Mouse (Mus musculus) gastrocnemius, postnatal 10 days (tissue): ENCODE results near the gene Gemin4. TPM values are rescaled to one million over a fixed set of nuclear protein-coding genes. Genes with fewer than 3 reads are reported as not detected.

Experiments used
- DNase-seq: peaks from one replicate; pipeline ENCODE4 v3.0.0; 2021; ENCODE audit warnings: mixed read lengths
- long read RNA-seq, 2 experiments: library from polyadenylated mRNA; stranded (forward); transcript quantifications; one replicate each; pipeline ENCODE4 v2.0.0; 2021
- total RNA-seq, 2 experiments: library from RNA; stranded (reverse); gene quantifications; 2 replicates each; pipeline ENCODE4 v1.2.3; 2021

The Gemin4 gene
- total RNA-seq: 1 to 10 TPM; 3.0 to 5.0 TPM
- long read RNA-seq, experiment 1, transcript Gemin4-201 (2 exons, 3,540 nt): major isoform, 22 of 23 reads
- long read RNA-seq, experiment 1, partial matches to known transcripts: 0 of 23 reads
- long read RNA-seq, experiment 1, other reads (novel, unspliced or antisense): 1 of 23 reads
- long read RNA-seq, experiment 2, transcript Gemin4-201 (2 exons, 3,540 nt): major isoform, 12 of 12 reads
- long read RNA-seq, experiment 2, partial matches to known transcripts: 0 of 12 reads
- long read RNA-seq, experiment 2, other reads (novel, unspliced or antisense): 0 of 12 reads

- peak; percentile 98 for DNase-seq
These were observed at the start of gene Gemin4, which contains the start of gene Dbil5 for GRCm38 (mm10) chr11:76217390-76217800. Gene Gemin4 (minus strand): TSS chr11:76217664. Gene Dbil5 (plus strand): TSS chr11:76217608.

GRCm38 (mm10) chr11:76262611-76263351 is 45.3 kb upstream of the Gemin4 start:
- DNase-seq: no peak

DNA sequence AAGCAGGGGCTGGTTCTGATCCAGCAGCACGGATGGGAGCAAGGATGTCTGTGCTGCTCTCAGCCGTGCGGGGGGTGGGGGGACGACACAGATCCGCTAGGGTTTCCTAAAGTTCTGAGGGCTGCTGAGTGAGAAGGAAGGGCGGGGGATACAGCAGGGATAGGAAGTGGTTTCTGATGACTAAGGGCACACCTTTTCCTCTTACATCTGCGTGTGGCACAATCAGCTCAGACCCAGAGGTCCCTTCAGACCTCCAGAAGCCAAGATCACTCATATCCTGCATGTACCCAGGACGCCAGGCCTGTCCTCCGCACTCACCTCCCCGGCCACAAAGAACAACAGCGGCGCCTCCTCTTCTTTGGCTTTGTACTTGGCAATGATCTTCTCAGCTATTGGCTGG is 43.8 kb upstream of the Gemin4 start:
- no peak for DNase-seq

GRCm38 (mm10) chr11:76260208-76261050 is 43.0 kb upstream of the Gemin4 start:
- DNase-seq: no peak

DNA sequence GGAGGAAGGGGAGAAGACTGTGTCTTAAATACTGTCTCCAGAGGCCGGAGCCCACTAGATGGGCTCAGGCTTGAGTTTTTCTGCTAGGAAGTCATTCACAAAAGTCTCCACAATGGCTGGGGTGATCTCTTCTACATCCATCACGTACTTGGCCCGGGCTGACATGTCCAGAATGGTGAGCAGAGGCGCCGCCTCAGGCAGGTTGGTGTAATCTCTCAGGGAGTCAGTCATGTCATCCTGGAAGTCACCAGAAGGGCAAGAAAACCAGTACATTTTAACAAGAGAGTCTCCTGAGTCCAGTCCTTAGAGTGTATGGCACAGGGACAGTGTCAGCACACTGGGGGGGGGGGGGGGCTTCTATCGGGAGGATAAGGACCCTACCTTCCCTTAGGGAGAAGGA is 41.0 kb upstream of the Gemin4 start:
- DNase-seq: no peak

GRCm38 (mm10) chr11:76257386-76257785 is 39.9 kb upstream of the Gemin4 start:
- no peak for DNase-seq

- DNase-seq: no peak
These were observed 38.7 kb upstream of the Gemin4 start for GRCm38 (mm10) chr11:76256129-76256528.

- no peak for DNase-seq
These were observed 38.1 kb upstream of the Gemin4 start for GRCm38 (mm10) chr11:76255431-76256001.

- no peak for DNase-seq
These were observed 36.4 kb upstream of the Gemin4 start for GRCm38 (mm10) chr11:76253918-76254264.

GRCm38 (mm10) chr11:76253145-76253917 is 35.9 kb upstream of the Gemin4 start:
- peak; percentile 88 for DNase-seq

- no peak for DNase-seq
These were observed 34.6 kb upstream of the Gemin4 start for GRCm38 (mm10) chr11:76252036-76252435.

- DNase-seq: no peak
These were observed 29.8 kb upstream of the Gemin4 start for GRCm38 (mm10) chr11:76247239-76247638.

- no peak for DNase-seq
These were observed 29.0 kb upstream of the Gemin4 start for GRCm38 (mm10) chr11:76246439-76246838.

DNA sequence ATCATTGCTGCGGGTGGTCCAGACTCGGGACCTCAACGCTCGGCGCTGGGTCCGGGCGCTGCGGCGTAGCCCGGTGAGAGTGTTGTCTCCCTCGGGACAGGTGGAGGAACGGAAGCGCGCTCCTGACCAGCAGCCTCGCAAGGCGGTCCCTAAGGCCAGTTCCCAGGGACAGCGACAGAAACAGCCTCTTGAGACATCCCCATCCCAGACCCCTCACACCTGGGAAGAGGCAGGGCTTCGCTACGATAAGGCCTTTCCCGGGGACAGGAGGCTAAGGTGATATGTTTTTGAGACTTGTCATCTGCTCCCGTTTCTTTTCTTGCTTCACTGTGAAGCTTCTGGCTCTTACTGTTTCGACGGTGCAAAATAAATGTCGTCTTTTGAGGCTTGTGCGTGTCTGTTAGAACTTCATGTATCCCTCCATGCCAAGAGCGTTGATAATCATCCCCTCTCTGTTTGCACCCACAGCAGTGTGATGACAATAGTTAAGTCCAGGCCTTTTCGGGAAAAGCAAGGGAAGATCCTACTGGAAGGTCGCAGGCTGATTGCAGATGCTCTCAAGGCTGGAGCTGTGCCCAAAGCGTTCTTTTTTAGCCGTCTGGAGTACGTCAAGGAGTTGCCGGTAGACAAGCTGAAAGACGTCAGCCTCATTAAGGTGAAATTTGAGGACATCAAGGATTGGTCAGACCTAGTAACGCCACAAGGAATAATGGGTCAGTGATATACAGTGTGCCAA is 26.5 kb upstream of the Gemin4 start:
- no peak for DNase-seq

DNA sequence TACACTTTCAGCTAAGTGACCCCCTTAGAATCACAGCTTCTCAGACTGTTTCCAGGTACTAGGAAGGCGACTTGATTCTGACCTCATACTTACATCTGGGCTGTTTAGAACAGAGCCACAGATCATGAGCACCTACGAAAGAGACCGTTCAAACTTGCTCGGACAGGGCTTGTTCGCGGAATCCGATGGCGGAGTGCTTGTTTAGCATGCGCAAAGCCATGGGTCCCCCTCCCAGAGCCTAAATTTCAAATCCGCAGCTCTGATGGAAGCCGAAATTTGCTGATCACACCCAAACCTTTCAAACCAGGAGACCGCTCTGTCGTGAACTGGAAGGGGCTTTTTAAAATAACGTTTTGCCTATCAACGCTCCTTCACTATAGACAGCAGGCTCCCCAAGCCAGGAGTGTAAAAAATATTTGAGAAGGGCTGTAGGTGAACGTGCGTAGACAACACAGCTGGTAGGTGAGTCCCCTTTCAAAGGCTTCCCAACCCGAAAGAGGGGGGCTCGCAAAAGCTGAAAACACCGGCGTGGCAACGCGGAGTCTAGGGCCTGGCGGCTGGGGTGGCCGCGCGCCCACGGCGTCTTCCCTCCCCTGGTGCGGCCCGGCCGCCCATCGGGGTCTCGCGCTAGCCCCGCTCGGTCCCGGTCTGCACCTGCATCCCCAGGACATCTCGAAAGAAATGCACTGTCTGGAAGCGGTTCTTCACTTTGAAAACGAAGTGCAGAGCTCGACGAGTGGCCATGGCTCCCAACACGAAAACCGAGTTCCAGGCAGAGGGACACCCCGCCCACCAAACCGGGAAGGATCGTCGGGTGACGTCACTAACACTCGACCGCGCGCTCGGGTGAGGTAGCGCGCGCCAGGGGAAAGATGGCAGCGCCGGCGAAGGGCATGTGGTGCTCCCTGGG is 25.7 kb upstream of the Gemin4 start, which contains the start of the genes Mrm3 and Glod4:
Mrm3 (plus strand) TSS at position 815 of the 910 bp plus-strand sequence.
Glod4 (minus strand) TSS at position 825 of the 910 bp plus-strand sequence.
- peak; percentile 93 for DNase-seq

GRCm38 (mm10) chr11:76239750-76240149 is 22.3 kb upstream of the Gemin4 start:
- no peak for DNase-seq

DNA sequence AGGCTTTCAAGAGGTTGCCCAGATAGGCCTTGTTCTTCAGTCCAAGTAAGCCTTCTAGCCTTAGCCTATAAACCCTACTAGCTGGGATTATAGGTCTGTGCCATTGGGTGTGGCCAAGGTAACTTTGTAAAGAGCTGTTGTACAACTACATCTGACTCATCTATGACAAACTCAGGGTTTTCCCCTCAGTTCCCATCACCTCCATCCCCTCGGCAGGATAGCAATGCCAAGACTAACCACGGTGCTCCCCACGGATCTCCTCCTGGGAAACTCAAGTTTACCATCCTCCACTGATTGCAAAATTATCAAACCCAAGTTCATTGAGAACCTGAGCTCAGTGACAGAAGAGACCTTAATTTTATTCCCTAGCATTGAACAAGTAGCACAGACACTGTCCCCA is 18.7 kb upstream of the Gemin4 start:
- no peak for DNase-seq

DNA sequence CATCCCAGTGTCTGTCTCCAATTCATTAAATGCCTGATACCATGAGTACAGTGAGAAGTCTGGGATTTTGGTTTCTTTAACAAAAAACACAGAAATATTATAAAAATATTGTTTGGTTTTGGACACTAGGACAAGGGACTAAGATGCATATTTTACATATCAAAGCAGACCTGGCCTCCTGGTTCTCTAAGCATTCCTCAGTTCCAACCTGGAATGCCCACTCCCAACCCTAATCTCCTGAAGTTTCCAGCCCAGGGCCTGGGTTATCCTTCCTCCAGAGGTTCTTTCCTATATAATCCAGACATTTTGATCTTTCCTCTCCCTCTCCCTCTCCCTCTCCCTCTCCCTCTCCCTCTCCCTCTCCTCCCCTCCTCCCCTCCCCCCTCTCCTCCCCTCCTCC is 7.6 kb upstream of the Gemin4 start:
- no peak for DNase-seq

- DNase-seq: no peak
These were observed 7.2 kb upstream of the Gemin4 start for GRCm38 (mm10) chr11:76224631-76225030.
